Mouse (Mus musculus): Measurements from ENCODE around the gene Gnai3.

The Gnai3 gene

GRCm38 (mm10) chr3:108083904-108084407 lies 62.0 kb downstream of the Gnai3 start:
- peak in 1 of 2 experiments; percentile 36 for DNase-seq (ENCODE audit: low spot score in 2 of 2)

- DNase-seq (ENCODE audit: low spot score in 2 of 2) = no peak
These were observed 62.8 kb downstream of the Gnai3 start for GRCm38 (mm10) chr3:108083161-108083560.

DNA sequence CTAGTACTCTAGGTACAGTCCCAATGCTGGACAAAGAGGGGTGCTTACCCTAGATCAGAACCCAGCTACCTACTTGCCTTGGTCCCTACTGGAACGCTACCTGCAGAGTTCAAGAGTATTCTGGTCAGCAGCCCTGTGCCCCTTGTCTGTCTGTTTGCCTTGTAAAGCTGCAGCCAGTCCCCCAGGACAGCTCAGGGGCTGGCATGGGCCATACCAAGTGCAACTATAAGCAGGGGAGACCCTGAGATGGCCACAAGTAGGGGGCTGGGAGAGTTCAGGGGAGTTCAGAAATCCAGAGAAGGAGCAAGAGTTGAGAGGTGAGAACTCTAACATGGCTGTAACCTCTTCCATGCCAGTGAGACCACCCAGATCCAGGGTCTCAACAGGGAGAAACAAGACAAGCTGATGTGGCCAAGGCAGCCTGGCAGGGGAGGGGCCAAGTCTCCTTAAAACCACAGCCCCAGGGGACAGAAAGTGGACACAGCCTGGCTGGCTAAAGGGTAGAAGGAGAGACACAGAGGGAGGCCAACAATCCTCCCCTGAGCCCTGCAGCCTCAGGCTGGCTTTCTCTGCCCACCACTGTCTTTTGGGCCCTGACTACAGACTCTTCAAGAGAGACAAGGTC lies 63.6 kb downstream of the Gnai3 start:
- no peak for DNase-seq (ENCODE audit: low spot score in 2 of 2)

- no peak for DNase-seq (ENCODE audit: low spot score in 2 of 2)
These were observed 64.3 kb downstream of the Gnai3 start for GRCm38 (mm10) chr3:108081681-108082080.

DNA sequence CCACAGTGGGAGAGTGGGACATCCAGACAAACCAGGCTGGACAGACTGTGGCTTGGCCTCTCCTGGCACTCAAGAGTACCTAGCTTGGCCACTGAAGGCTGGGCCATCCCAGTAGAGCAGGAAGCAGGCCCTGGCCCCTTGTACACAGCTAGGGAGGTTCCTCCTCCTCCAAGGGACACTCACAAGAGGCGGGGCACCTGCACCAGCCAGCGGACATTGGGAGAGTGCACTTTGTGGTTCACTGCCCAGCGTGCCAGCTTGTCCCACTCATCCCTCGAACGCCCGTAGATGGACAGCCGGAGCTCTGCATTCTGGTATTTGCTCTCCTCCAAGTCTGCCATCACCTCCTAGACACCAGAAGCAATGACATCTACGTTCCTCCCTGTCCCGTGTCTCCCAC lies 69.1 kb downstream of the Gnai3 start:
- DNase-seq (ENCODE audit: low spot score in 2 of 2) = no peak

DNA sequence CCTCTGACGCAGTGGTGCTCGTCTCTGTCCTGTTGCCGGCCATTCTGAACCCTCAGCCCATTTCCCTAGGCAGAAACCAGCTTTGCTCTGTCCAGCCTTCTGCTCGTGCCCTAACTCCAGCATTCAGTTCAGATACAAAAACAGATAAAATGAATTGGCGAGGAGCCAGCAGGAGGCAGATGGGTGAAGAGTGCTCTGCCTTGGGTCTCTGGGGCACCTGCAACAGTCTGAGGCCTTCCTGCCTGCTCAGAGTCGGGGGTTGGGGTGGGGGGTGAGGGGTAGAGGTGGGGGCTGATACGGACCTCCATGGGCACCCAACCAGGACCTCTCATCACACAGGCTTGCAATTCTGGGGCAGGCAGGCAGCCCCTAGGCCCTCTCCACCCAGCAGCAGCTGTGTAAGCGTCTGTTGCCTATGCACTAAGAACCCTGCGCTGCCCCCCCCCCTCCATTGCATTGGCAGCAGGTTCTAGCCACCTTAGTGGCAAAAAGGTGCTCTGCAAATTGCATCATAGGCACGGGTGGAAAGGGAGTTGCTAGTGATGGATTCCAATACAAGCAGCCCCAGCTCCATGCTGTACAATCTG lies 72.9 kb downstream of the Gnai3 start:
- DNase-seq (ENCODE audit: low spot score in 2 of 2) = no peak

DNA sequence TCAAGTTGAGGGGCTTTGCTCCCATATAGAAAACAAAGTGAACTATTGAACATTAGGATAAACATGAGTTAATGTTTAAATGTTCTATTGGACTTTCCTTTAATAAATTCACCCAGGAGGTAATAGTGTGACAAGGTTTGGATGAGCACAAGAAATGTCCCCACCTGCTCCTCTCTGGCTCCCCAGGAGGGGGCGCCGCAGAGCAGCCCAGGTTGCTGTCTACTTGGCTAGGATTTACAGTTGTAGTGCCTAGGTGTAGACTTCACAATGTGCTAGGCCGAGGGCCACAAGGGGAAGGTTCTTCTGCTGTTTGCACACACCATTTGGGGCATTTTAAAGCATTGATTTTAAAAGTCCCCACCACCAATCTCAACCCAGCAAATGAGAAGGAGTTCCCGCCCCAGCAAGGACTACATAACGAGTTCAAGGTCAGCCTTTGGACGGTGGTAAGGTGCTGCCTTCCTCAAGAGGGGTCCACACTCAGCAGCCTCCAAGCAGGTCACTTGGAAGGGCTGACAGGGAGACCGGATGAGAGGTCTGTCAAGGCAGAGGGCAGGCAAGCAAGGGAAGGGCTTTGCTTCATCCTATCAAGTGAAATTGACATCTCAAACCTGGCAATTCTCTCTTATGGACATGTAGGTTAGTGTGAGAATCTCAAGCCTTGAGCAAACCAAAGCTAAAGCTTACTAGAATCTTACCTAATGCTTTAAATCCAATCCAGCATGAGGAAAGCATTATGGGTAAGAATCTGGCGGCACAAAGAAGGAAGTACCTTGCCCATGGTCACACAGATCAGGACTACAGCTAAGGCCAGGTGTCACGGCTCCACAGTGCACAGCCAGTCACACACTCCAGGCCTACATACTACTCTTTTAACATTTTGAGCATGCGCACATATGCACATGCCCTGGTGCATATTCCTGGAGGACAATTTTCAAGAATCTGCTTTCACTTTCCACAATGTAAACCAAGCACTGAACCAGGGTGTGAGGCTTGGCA lies 75.4 kb downstream of the Gnai3 start:
- peak in 1 of 2 experiments; percentile 65 for DNase-seq (ENCODE audit: low spot score in 2 of 2)

- no peak for DNase-seq (ENCODE audit: low spot score in 2 of 2)
These were observed 76.6 kb downstream of the Gnai3 start for GRCm38 (mm10) chr3:108069231-108069870.

- no peak for DNase-seq (ENCODE audit: low spot score in 2 of 2)
These were observed 77.1 kb downstream of the Gnai3 start for GRCm38 (mm10) chr3:108068826-108069225.

GRCm38 (mm10) chr3:108067370-108067934 lies 78.5 kb downstream of the Gnai3 start:
- no peak for DNase-seq (ENCODE audit: low spot score in 2 of 2)

DNA sequence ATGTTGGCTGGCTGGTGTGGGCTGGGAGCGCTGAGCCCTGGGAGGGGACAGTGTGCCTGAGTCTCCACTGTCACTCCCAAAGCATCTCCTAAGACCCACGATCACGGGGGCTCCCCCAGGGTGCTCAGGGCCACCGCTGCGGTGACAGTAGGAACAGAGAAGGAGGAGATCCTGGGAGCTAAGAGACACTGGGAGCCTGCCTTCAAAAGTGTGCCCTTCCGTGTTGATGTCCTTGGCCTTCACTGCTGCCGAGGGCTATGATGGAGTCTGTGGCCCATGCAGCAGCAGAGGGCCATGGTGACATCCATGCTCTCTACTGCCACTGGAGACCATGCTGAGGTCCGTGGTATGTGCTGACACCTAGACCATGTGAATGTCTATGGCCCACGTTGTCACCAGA lies 80.4 kb downstream of the Gnai3 start:
- DNase-seq (ENCODE audit: low spot score in 2 of 2) = no peak

DNA sequence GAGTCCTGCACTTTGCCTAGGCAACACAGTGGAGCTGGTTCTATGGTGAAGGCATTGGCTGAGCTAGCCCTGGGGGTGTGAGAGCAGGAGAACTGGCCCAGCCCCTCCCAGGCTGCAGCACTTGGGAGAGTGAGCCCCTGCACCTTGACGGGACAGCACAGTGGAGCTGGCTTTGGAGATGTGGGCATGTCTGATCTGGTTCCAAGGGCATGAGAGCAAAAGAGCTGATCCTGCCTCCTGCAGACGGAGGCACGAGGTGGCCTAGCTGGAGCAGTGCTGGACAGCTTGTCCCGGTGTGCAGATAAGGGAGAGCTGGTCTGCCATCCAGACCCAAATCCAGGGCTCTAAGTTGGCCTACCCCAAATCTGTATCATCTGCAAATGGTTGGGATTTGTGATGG lies 81.3 kb downstream of the Gnai3 start:
- DNase-seq (ENCODE audit: low spot score in 2 of 2) = no peak

GRCm38 (mm10) chr3:108062648-108063047 lies 83.3 kb downstream of the Gnai3 start:
- no peak for DNase-seq (ENCODE audit: low spot score in 2 of 2)

DNA sequence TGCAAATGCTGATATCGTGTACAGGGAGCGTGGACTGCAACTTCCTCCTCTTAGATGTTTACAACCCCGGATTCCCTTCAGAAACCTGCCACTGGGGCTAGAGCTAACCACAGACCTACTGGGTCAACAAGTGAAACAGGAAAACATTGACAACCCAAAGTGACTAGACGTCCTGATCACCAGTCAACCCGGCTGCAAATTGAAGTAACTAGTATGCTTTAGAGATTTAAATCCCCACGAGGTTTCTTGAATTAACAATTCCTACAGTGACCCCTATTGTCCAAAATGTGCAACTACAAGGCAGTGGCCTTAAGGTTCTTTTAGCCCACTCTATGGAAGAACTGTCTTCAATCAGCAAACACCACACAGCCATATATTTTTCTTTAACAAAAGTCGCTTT lies 84.5 kb downstream of the Gnai3 start:
- DNase-seq (ENCODE audit: low spot score in 2 of 2) = peak in 1 of 2 experiments; percentile 50
